Mouse (Mus musculus) layer of hippocampus, postnatal 25 days (tissue): Measurements from ENCODE around the gene Tmem107. TPM values are rescaled to one million over a fixed set of nuclear protein-coding genes. Genes with fewer than 3 reads are reported as not detected.

ENCODE experiments used
- DNase-seq, 2 experiments: peaks; one replicate each; pipeline ENCODE4 v3.0.0; 2022; ENCODE audit warnings: mixed read lengths in 2 of 2, low spot score in 1 of 2; ENCODE audit errors: extremely low spot score in 1 of 2
- total RNA-seq, 2 experiments: library from RNA; stranded (reverse); gene quantifications; 2 replicates each; pipeline ENCODE4 v1.2.3; 2021

Gene Tmem107
- total RNA-seq, 2 experiments from 2014 or later: 21.1 to 21.6 TPM

GRCm38 (mm10) chr11:69073065-69073888 is 2.7 kb downstream of the Tmem107 start:
- DNase-seq: peak in 1 of 2 experiments; percentile 68

- DNase-seq: no peak
These were observed 3.6 kb downstream of the Tmem107 start for GRCm38 (mm10) chr11:69073951-69074775.

DNA sequence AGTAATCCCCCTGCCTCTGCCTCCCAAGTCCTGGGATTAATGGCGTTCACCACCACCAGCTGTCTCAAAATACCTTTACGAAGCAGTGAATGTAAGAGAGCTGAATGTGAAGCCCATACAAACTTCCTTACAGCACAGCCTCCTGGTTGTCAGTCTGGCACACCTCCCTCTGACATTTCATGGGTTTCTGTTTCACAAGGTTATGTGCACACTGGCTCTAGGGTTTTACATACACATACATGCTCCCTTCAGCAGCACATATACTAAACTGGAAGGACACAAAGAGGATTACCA is 4.1 kb downstream of the Tmem107 start:
- DNase-seq: no peak

GRCm38 (mm10) chr11:69075764-69076479 is 5.3 kb downstream of the Tmem107 start:
- DNase-seq: no peak

- DNase-seq: no peak
These were observed 6.0 kb downstream of the Tmem107 start for GRCm38 (mm10) chr11:69076572-69076971.

- DNase-seq: no peak
These were observed 6.7 kb downstream of the Tmem107 start for GRCm38 (mm10) chr11:69077316-69077715.

GRCm38 (mm10) chr11:69078041-69078440 is 7.4 kb downstream of the Tmem107 start:
- DNase-seq: no peak

- DNase-seq: no peak
These were observed 8.3 kb downstream of the Tmem107 start for GRCm38 (mm10) chr11:69078805-69079438.

DNA sequence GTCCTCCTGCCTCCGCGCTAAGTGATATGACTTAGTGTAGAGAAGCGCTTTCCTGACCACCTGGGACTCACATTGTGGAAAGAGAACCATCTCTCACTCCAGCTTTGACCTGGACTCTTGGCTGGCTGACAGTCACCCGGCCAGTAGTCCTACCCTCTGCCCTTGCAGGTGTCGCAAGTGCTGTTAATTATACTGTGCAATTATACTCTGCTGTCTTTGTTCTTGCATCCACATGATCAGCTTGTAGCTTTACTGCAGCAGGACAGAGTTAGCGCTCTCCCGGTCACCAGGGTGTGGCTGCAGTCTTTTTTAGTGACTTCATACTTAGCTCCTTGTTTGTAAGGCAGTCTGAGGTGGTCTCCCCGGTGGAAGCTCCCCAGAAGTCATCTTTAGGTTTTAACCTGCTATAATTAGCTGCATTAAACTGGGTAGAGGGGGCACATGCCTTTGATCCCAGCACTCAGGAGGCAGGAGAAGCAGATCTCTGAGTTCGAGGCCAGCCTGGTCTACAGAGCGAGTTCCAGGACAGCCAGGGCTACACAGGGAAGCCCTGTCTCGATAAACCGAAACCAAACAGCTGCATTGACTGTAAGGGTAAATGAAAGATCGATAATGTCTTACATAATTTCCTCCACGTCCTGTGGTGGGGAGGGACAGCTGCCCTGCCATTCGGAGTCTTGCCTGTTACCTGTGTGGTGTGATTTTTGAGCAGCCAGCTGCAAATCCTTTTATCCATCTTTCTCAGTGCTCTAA is 9.7 kb downstream of the Tmem107 start:
- no peak for DNase-seq

DNA sequence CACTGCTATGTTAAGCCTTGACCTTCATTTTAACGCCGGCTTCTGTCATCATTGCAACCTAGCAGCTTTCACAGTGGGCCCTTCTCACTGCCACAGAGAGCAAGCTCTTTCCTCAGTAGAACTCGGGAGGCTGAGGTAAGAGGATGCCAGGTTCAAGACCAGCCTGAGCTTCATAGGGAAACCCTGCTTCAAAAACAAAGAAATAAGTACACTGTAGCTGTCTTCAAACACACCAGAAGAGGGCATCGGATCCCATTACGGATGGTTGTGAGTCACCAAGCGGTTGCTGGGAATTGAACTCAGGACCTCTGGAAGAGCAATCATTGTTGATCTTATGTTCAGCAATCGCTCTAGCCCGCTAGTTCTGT is 10.2 kb downstream of the Tmem107 start:
- no peak for DNase-seq

DNA sequence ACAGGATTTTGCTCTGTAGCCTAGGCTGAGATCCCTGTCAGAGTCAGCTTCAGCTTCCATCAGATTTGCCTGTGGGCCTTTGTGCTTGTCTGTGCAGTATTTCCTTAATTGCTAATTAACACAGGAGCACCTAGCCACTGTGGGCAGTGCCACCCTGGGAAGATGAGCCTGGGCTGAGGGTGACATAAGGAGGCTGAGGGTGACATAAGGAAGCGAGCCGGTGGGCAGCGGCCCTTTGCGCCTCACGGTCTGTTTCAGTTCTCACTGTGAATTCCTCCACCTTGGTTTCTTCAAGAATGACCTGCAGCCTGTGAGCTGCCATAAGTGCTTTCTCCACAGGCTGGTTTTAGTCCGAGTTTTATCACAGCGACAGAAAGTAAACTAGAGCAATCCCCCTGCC is 11.0 kb downstream of the Tmem107 start:
- no peak for DNase-seq

- DNase-seq: no peak
These were observed 15.0 kb downstream of the Tmem107 start for GRCm38 (mm10) chr11:69085608-69086007.

GRCm38 (mm10) chr11:69086390-69086789 is 15.8 kb downstream of the Tmem107 start:
- no peak for DNase-seq

GRCm38 (mm10) chr11:69087082-69087481 is 16.5 kb downstream of the Tmem107 start:
- no peak for DNase-seq

GRCm38 (mm10) chr11:69087597-69087996 is 17.0 kb downstream of the Tmem107 start:
- DNase-seq: no peak

- DNase-seq: peak; percentile 94 to 95
These were observed 17.7 kb downstream of the Tmem107 start, which contains the start of gene Vamp2 for GRCm38 (mm10) chr11:69088103-69088855. Gene Vamp2, plus strand, starts transcription at chr11:69088490.

- DNase-seq: no peak
These were observed 18.4 kb downstream of the Tmem107 start for GRCm38 (mm10) chr11:69088856-69089615.

GRCm38 (mm10) chr11:69089616-69090290 is 19.1 kb downstream of the Tmem107 start:
- DNase-seq: no peak
